Mouse (Mus musculus) 416B (cell line): ENCODE measurements at regions not wholly inside any gene's neighbourhood (a gene's known extent, or its start where the extent isn't known, plus 50 kb on each side); places are given as distances from the start of the nearest gene placed in this dataset.

Source experiments
- DNase-seq: peaks from one replicate; pipeline ENCODE4 v3.0.0; 2011; ENCODE audit warnings: low read depth

- no peak for DNase-seq
Measured at GRCm38 (mm10) chr5:118380052-118380421, 135.0 kb downstream of the 2410131K14Rik start.

GRCm38 (mm10) chr5:118380422-118381293 lies 135.6 kb downstream of the 2410131K14Rik start:
- DNase-seq, result peak; percentile 86

GRCm38 (mm10) chr5:118381294-118381675 lies 136.3 kb downstream of the 2410131K14Rik start:
- DNase-seq, result peak; percentile 65

GRCm38 (mm10) chr5:118386126-118386525 lies 141.1 kb downstream of the 2410131K14Rik start:
- DNase-seq, result no peak

- no peak for DNase-seq
Measured at GRCm38 (mm10) chr5:118388419-118388818, 143.4 kb downstream of the 2410131K14Rik start.

GRCm38 (mm10) chr5:118390691-118391373 lies 145.8 kb downstream of the 2410131K14Rik start:
- DNase-seq, result no peak

GRCm38 (mm10) chr5:118392932-118393487 lies 148.0 kb downstream of the 2410131K14Rik start:
- no peak for DNase-seq

GRCm38 (mm10) chr5:118394051-118394450 lies 149.0 kb downstream of the 2410131K14Rik start:
- no peak for DNase-seq

- DNase-seq, result no peak
Measured at GRCm38 (mm10) chr5:118396004-118396725, 151.1 kb downstream of the 2410131K14Rik start.

- no peak for DNase-seq
Measured at GRCm38 (mm10) chr5:118400926-118401325, 155.9 kb downstream of the 2410131K14Rik start.

- DNase-seq, result peak; percentile 80
Measured at GRCm38 (mm10) chr5:118404398-118404797, 156.1 kb upstream of the Med13l start.

- no peak for DNase-seq
Measured at GRCm38 (mm10) chr5:118405421-118405820, 155.1 kb upstream of the Med13l start.

GRCm38 (mm10) chr5:118407451-118407850 lies 153.0 kb upstream of the Med13l start:
- no peak for DNase-seq

- DNase-seq, result peak; percentile 50
Measured at GRCm38 (mm10) chr5:118407973-118408372, 152.5 kb upstream of the Med13l start.

GRCm38 (mm10) chr5:118408826-118409225 lies 151.7 kb upstream of the Med13l start:
- no peak for DNase-seq

- DNase-seq, result peak; percentile 89
Measured at GRCm38 (mm10) chr5:118413428-118414282, 146.8 kb upstream of the Med13l start.

- DNase-seq, result no peak
Measured at GRCm38 (mm10) chr5:118419344-118420037, 141.0 kb upstream of the Med13l start.

- DNase-seq, result no peak
Measured at GRCm38 (mm10) chr5:118421884-118422821, 138.3 kb upstream of the Med13l start.

- DNase-seq, result no peak
Measured at GRCm38 (mm10) chr5:118424177-118424576, 136.3 kb upstream of the Med13l start.
